Comparison of ENCODE assay signal across 8 mouse cellular contexts in genomic region chr5:91961370-91961769, GRCm38 (mm10). TPM values are rescaled to one million over a fixed set of nuclear protein-coding genes. Genes with fewer than 3 reads are reported as not detected.
DNase-seq lines count a peak whose midpoint lies in the region; ATAC-seq lines count a peak whose summit lies in the region.

No protein-coding gene starts in this region.

- H3K27ac ChIP-seq in heart, embryonic 16.5 days (ENCODE audit: low read length) = peak overlapping the region; percentile 97
- no peak overlapping the region for H3K27ac ChIP-seq in limb, embryonic 13.5 days

- peaks cover 57% of the 10 kb centered on the region for H3K4me1 ChIP-seq in erythroblast, embryonic 14.5 days (ENCODE audit: control insufficient read depth)
- H3K4me1 ChIP-seq in heart, embryonic 16.5 days (ENCODE audit: control insufficient read depth, insufficient read depth, low read length) = peaks cover 28% of the 10 kb centered on the region
- H3K4me1 ChIP-seq in limb, embryonic 13.5 days = peaks cover 23% of the 10 kb centered on the region

- WGBS in heart, embryonic 16.5 days = 81% methylated on average over 1 of the region's 1 CpGs
- WGBS in limb, embryonic 13.5 days = 83% methylated on average over 1 of the region's 1 CpGs

- peak; percentile 25 for DNase-seq in T-cell, adult 2 months (ENCODE audit: low spot score)
- DNase-seq in naive thymus-derived CD4-positive, alpha-beta T cell, adult 2 months (ENCODE audit: low read depth) = peak; percentile 49
- DNase-seq in embryo, embryonic 10.5 days (ENCODE audit: low spot score) = no peak

- ATAC-seq in erythroblast, adult 5-6 weeks (replicated peaks; ENCODE audit: low FRiP score, poor library complexity, severe bottlenecking) = no peak
- ATAC-seq in heart, embryonic 16.5 days (replicated peaks; ENCODE audit: extremely low read depth, insufficient read depth, low FRiP score) = no peak
- ATAC-seq in limb, embryonic 13.5 days (ENCODE audit: low FRiP score, low read depth) = no peak
- ATAC-seq in erythroid progenitor cell, adult 5-6 weeks (replicated peaks; ENCODE audit: low FRiP score, poor library complexity, severe bottlenecking) = no peak

- peak overlapping the region; percentile 91 for H3K9ac ChIP-seq in heart, embryonic 16.5 days (ENCODE audit: low read length)
- H3K9ac ChIP-seq in limb, embryonic 13.5 days = peak overlapping the region; percentile 79; the same call in 1 of the 2 replicates

- peak overlapping the region; percentile 79 for H3K4me2 ChIP-seq in heart, embryonic 16.5 days (ENCODE audit: low read depth, low read length)
- H3K4me2 ChIP-seq in limb, embryonic 13.5 days (replicated peaks) = peak overlapping the region; percentile 64

- H3K4me3 ChIP-seq in erythroblast, embryonic 14.5 days (replicated peaks) = peak overlapping the region; percentile 79
- peak overlapping the region; percentile 72 for H3K4me3 ChIP-seq in heart, embryonic 16.5 days (ENCODE audit: low read length)
- H3K4me3 ChIP-seq in limb, embryonic 13.5 days = peak overlapping the region; percentile 74

- peaks cover 35% of the 10 kb centered on the region for H3K36me3 ChIP-seq in erythroblast, embryonic 14.5 days (ENCODE audit: control insufficient read depth)
- peaks cover 9% of the 10 kb centered on the region for H3K36me3 ChIP-seq in heart, embryonic 16.5 days (ENCODE audit: control insufficient read depth, insufficient read depth)
- peaks cover 18% of the 10 kb centered on the region for H3K36me3 ChIP-seq in limb, embryonic 13.5 days

- H3K9me3 ChIP-seq in erythroblast, embryonic 14.5 days (ENCODE audit: control insufficient read depth, low read length) = no peaks in the 10 kb centered on the region
- no peaks in the 10 kb centered on the region for H3K9me3 ChIP-seq in heart, embryonic 16.5 days (replicated peaks; ENCODE audit: control insufficient read depth, low read length)
- H3K9me3 ChIP-seq in limb, embryonic 13.5 days = no peaks in the 10 kb centered on the region

- H3K27me3 ChIP-seq in erythroblast, embryonic 14.5 days (ENCODE audit: control insufficient read depth) = no peaks in the 10 kb centered on the region
- no peaks in the 10 kb centered on the region for H3K27me3 ChIP-seq in heart, embryonic 16.5 days (ENCODE audit: control insufficient read depth, insufficient read depth, low read length)
- H3K27me3 ChIP-seq in limb, embryonic 13.5 days = no peaks in the 10 kb centered on the region

RNA-seq across cellular contexts. Expression of gene Rchy1, which starts 1.5 kb away (rescaled TPM):
- 0.61 and 0.66 TPM in 2 replicates for polyA plus RNA-seq in erythroblast, embryonic 14.5 days (2012)
- total RNA-seq in erythroblast, adult 5-6 weeks (2015; ENCODE audit: low replicate concordance) = 23.8 and 40.7 TPM in 2 replicates
- total RNA-seq in erythroblast, adult 5-6 weeks (2017; ENCODE audit: low replicate concordance) = 14.4 and 26.2 TPM in 2 replicates
- polyA plus RNA-seq in heart, embryonic 16.5 days (2015; fragmentation: Nextera tagmentation; extraction: Ambion mirVana) = 60.6 and 69.5 TPM in 2 replicates
- polyA plus RNA-seq in limb, embryonic 13.5 days (2015; fragmentation: Nextera tagmentation; extraction: Ambion mirVana) = 81.9 and 83.6 TPM in 2 replicates
- 44.4 and 72.1 TPM in 2 replicates for total RNA-seq in erythroid progenitor cell, adult 5-6 weeks (2015; ENCODE audit: low replicate concordance)
- total RNA-seq in erythroid progenitor cell, adult 5-6 weeks (2017; ENCODE audit: low replicate concordance) = 33.2 and 39.5 TPM in 2 replicates

RNA-seq across cellular contexts. Expression of gene Odaph, which starts 25.9 kb away (rescaled TPM):
- not detected in 2 replicates for polyA plus RNA-seq in erythroblast, embryonic 14.5 days (2012)
- total RNA-seq in erythroblast, adult 5-6 weeks (2015; ENCODE audit: low replicate concordance) = not detected in 2 replicates
- total RNA-seq in erythroblast, adult 5-6 weeks (2017; ENCODE audit: low replicate concordance) = not detected in 2 replicates
- not detected in 2 replicates for polyA plus RNA-seq in heart, embryonic 16.5 days (2015; fragmentation: Nextera tagmentation; extraction: Ambion mirVana)
- not detected in 2 replicates for polyA plus RNA-seq in limb, embryonic 13.5 days (2015; fragmentation: Nextera tagmentation; extraction: Ambion mirVana)
- not detected in 2 replicates for total RNA-seq in erythroid progenitor cell, adult 5-6 weeks (2015; ENCODE audit: low replicate concordance)
- not detected in 2 replicates for total RNA-seq in erythroid progenitor cell, adult 5-6 weeks (2017; ENCODE audit: low replicate concordance)

Comparison
In these comparisons a context has a peak if more than half of its experiments do, and no peak if none do; other contexts are left out.
1. RNA of gene Rchy1, which starts 1.5 kb away (polyA plus RNA-seq): 81.9 to 83.6 TPM in limb, embryonic 13.5 days and 60.6 to 69.5 TPM in heart, embryonic 16.5 days; 0.61 to 0.66 TPM in erythroblast, embryonic 14.5 days; every median in the first group is over 10 times any median in the second.
2. Peak in every context shown above with its lines, with median percentiles within 50 percentile points of each other: H3K4me3 ChIP-seq.